In genomic region chr11:62879220-62880048, GRCm38 (mm10) we compare ENCODE assay signal across 8 mouse cellular contexts. TPM values are rescaled to one million over a fixed set of nuclear protein-coding genes. Genes with fewer than 3 reads are reported as not detected.
DNase-seq lines count a peak whose midpoint lies in the region; ATAC-seq and TF ChIP-seq lines count a peak whose summit lies in the region.

Gene Tvp23b, plus strand, starts transcription at chr11:62879455.

- H3K36me3 ChIP-seq in hindbrain, embryonic 13.5 days, result peaks cover 17% of the 10 kb centered on the region

- H3K4me3 ChIP-seq in hindbrain, embryonic 13.5 days, result peak within 1 kb of the TSS; percentile 73

- POLR2A ChIA-PET in Patski (lab: Charles Lee), result interaction anchor here (0.6 kb wide), 2 partner anchors 67 to 333 kb away, joined by 4 to 6 read pairs; no protein-coding TSS in a partner anchor

- no peaks in the 10 kb centered on the region for H3K27me3 ChIP-seq in Patski
- H3K27me3 ChIP-seq in hindbrain, embryonic 13.5 days, result no peaks in the 10 kb centered on the region

- H3K4me1 ChIP-seq in hindbrain, embryonic 13.5 days (replicated peaks), result peaks cover 9% of the 10 kb centered on the region

- no peak for TF ChIP-seq CTCF in Patski (IDR thresholded peaks at IDR 0.05)

- H3K9me3 ChIP-seq in hindbrain, embryonic 13.5 days, result no peaks in the 10 kb centered on the region

- in situ Hi-C loops in Patski (cut with MboI; ENCODE audit: low pct_unique_long_range_greater_than_20kb), result no loop called here

- CTCF ChIA-PET in Patski (lab: Charles Lee), result interaction anchor here (1.3 kb wide), 1 partner anchor 135 kb away, joined by 3 read pairs; no protein-coding TSS in a partner anchor

- 2% methylated on average over 55 of the region's 55 CpGs for WGBS in hindbrain, embryonic 13.5 days

- H3K9ac ChIP-seq in hindbrain, embryonic 13.5 days, result peak within 1 kb of the TSS; percentile 87

- DNase-seq in Patski (ENCODE audit: low read depth, low spot score), result peak; percentile 64
- peak; percentile 99 to 100 for DNase-seq in cerebellum, postnatal 14 days
- DNase-seq in frontal cortex, postnatal 14 days (ENCODE audit: low spot score in 2 of 2), result peak; percentile 93 to 98
- DNase-seq in layer of hippocampus, postnatal 25 days (ENCODE audit: extremely low spot score in 1 of 2, low spot score in 1 of 2), result peak; percentile 89 to 95
- peak; percentile 97 for DNase-seq in lung, postnatal 25 days (ENCODE audit: low spot score)
- DNase-seq in retina, embryonic 14.5 days (ENCODE audit: low spot score), result peak; percentile 99
- DNase-seq in thymus, postnatal 4 days, result peak; percentile 100

- peak within 1 kb of the TSS; percentile 90 for H3K27ac ChIP-seq in hindbrain, embryonic 13.5 days

- peak; percentile 97 for ATAC-seq in Patski
- ATAC-seq in hindbrain, embryonic 13.5 days (ENCODE audit: low FRiP score), result peak; percentile 97

- H3K4me2 ChIP-seq in hindbrain, embryonic 13.5 days, result peak within 1 kb of the TSS; percentile 58

RNA-seq across cellular contexts. Expression of gene Tvp23b, which starts in this region (rescaled TPM):
- polyA plus RNA-seq in Patski (2021), result 52.8 TPM
- 56.7 and 58.6 TPM in 2 replicates for polyA plus RNA-seq in hindbrain, embryonic 13.5 days (2015; fragmentation: Nextera tagmentation; extraction: Ambion mirVana)
- total RNA-seq in layer of hippocampus, postnatal 25 days (2021), result 10 to 100 TPM; 28.9 to 30.2 TPM

Comparison
In these comparisons a context has a peak if more than half of its experiments do, and no peak if none do; other contexts are left out.
1. Peak in every context shown above with its lines: DNase-seq, ATAC-seq, H3K4me3 ChIP-seq and H3K27ac ChIP-seq.